Mouse (Mus musculus) gastrocnemius, postnatal 25 days (tissue): ENCODE results near the gene Rngtt. TPM values are rescaled to one million over a fixed set of nuclear protein-coding genes. Genes with fewer than 3 reads are reported as not detected.
"Not testable (repeated sequence)": the region's sequence is repeated elsewhere in the genome, so short reads cannot be mapped to it uniquely, and the experiment has no call there.

Source experiments
- DNase-seq: peaks from one replicate; pipeline ENCODE4 v3.0.0; 2022
- total RNA-seq, 2 experiments: library from RNA; stranded (reverse); gene quantifications; 1 replicate in 1 of 2; 2 replicates in 1 of 2; pipeline ENCODE4 v1.2.3; 2021

Rngtt gene
- total RNA-seq, 2 experiments from 2014 or later, result 6.3 to 8.6 TPM

DNA sequence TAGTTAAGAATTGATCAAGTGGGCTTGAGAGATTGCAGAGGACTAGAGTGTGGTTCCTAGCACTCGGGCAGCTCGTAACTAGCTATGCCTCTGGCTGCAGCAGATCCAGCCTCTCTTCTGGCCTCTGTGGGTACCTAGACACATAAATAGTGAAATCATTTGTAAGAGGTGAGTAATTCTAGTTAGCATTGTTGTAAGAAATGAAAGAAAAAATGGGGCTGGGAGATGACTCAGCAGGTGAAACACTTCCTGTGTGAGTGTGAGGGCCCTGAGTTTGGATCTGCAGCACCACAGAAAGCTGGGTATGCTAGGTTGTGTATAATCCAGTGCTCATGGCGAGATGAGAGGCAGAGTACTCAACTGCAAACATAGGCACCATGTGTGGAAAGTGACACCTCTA lies 136.2 kb downstream of the Rngtt start:
- DNase-seq, result no peak

DNA sequence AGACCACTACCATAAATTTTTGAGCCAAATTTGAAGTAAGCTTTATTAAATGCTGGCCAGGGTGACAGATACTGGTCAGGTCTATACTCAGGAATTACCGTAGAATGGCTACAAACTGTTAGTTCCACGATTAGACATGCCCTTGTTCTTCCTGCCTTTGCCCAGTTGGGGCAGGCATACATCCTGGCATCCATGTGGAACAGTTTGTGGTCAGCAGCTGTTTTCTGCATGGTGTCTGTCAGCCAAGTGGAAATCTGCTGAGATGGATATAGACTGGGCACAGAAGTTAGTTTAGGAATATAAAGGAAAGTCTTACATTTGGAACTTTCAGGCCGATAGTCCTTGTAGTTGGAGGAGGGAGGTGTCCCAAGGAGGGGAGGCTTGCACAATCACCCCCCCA lies 136.8 kb downstream of the Rngtt start:
- no peak for DNase-seq

DNA sequence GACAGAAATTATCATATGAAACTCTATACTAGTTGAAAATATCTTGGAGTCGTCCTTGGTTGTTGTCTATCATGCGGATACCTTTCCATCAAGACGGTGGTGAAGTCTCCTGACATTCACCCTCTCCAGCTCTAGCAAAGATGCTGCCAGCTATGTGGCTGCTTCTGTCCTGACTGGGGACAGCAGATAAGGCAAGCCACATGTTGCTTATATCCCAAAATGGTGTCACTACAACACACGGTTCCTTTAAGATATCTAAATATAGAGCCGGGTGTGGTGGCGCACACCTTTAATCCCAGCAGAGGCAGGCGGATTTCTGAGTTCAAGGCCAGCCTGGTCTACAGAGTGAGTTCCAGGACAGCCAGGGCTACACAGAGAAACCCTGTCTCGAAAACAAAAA lies 140.2 kb downstream of the Rngtt start:
- not testable (repeated sequence) for DNase-seq

DNA sequence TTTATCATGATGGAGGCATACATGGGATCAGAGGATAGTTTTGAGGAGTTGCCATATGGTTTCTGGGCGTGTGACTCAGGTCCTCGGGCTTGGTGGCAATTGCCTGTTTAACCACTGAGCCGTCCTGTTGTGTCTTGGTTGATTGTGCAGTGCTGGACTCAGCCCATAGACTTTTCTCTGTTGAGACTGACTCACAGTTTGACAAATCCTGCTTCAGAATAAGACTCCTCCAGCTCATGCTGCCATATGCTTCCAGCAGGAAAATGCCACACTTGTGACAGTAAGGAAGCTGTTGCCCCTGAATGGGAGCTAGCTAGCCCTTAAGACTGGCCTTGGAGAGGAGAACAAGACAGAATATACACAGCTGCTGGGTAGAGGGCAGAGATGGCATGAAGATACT lies 149.7 kb downstream of the Rngtt start:
- no peak for DNase-seq

GRCm38 (mm10) chr4:33464432-33464831 lies 154.3 kb downstream of the Rngtt start:
- DNase-seq, result no peak

DNA sequence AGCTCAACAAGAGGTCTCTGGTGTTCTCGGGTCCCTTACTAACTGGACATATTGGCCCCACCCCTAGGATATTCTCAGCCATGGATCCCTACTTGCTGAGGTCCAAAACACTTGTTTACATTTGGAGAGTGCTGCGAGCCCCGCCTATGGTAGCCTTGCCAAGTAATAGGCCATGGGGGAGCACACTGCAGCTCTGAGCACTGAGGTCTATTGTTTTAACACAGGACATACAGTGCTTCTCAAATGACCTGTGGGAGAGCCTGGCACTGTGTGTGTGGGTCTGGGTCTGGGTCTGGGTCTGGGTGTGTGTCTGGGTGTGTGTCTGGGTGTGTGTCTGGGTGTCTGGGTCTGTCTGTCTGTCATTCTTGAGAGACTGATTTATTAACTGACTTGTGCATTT lies 155.8 kb downstream of the Rngtt start:
- no peak for DNase-seq

GRCm38 (mm10) chr4:33466970-33467399 lies 156.9 kb downstream of the Rngtt start:
- no peak for DNase-seq

DNA sequence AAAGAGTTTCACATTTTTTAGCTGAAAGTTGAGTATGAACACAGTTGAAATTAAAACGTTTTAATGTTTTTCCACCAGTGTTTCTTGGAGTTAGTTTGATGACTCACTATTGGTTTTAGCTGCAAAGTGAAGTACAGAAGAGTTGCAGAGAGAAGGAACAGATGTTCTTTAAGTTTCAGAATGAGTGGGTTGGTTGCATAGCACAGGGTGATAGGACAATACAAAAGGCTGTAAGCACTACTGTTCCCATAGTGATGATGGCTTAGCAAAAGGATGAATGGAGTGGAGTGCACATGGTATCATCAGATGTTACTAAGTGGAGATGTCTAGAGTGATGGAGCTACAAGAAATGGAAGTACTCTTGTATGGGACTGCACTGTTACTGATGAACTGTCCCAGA lies 157.5 kb downstream of the Rngtt start:
- DNase-seq, result no peak

- DNase-seq, result no peak
These were observed 158.0 kb downstream of the Rngtt start for GRCm38 (mm10) chr4:33468151-33468550.

GRCm38 (mm10) chr4:33470671-33471302 lies 160.7 kb downstream of the Rngtt start:
- no peak for DNase-seq

- no peak for DNase-seq
These were observed 168.1 kb downstream of the Rngtt start for GRCm38 (mm10) chr4:33478011-33478785.

- no peak for DNase-seq
These were observed 171.6 kb downstream of the Rngtt start for GRCm38 (mm10) chr4:33481721-33482120.

- DNase-seq, result no peak
These were observed 175.9 kb downstream of the Rngtt start for GRCm38 (mm10) chr4:33486050-33486449.

- DNase-seq, result no peak
These were observed 181.0 kb downstream of the Rngtt start for GRCm38 (mm10) chr4:33491108-33491507.

- no peak for DNase-seq
These were observed 184.3 kb downstream of the Rngtt start for GRCm38 (mm10) chr4:33494377-33494776.

- no peak for DNase-seq
These were observed 186.9 kb downstream of the Rngtt start for GRCm38 (mm10) chr4:33496985-33497384.

GRCm38 (mm10) chr4:33497657-33498056 lies 187.5 kb downstream of the Rngtt start:
- no peak for DNase-seq

- DNase-seq, result no peak
These were observed 188.2 kb downstream of the Rngtt start for GRCm38 (mm10) chr4:33498160-33498874.

GRCm38 (mm10) chr4:33506638-33507037 lies 196.5 kb downstream of the Rngtt start:
- no peak for DNase-seq

DNA sequence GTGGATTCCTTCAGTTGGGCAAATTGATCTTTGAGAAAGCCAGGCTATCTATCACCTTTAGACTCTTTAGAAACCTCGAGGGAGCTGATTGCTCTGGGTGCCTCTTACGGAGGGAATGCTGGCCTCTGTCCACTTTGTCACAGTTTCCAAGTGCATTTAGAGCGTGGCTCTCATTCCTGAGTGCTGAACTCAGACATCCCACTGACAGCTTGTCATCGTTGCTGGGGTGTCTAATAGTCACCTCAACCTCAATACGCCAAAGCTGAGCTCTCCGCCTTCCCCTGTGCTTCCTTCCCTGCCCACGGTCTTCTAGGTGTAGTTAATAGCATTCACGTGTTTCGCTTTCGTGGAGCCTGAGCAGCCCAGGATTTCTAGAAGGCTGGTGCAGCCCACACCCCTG lies 200.4 kb downstream of the Rngtt start:
- DNase-seq, result no peak

GRCm38 (mm10) chr4:33513421-33513820 lies 203.3 kb downstream of the Rngtt start:
- no peak for DNase-seq

- DNase-seq, result no peak
These were observed 204.2 kb downstream of the Rngtt start for GRCm38 (mm10) chr4:33514108-33515000.
